Mouse (Mus musculus) stomach, embryonic 14.5 days (tissue): ENCODE data around the gene Nampt. TPM values are rescaled to one million over a fixed set of nuclear protein-coding genes. Genes with fewer than 3 reads are reported as not detected.

Experiments used
- ATAC-seq: fragments of 200-750 bp; cut with Nextera tagmentation; 2 replicates; pipeline ENCODE4 v1.8.0; 2017; ENCODE audit warnings: low read depth, moderate TSS enrichment; ENCODE audit not compliant: insufficient number of reproducible peaks, insufficient read depth, low FRiP score
- H3K27ac ChIP-seq: fragments of 300-500 bp; sonication (generic); 2 replicates; pipeline ENCODE4 v1.5.1; 2014; ENCODE audit warnings: mild to moderate bottlenecking, low read length, moderate library complexity, mixed read lengths
- H3K27me3 ChIP-seq: fragments of 300-500 bp; sonication (generic); 2 replicates; pipeline ENCODE4 v1.6.1; 2014; ENCODE audit warnings: low read length, control low read depth, mixed read lengths; ENCODE audit not compliant: control insufficient read depth, insufficient read depth
- H3K36me3 ChIP-seq: fragments of 300-500 bp; sonication (generic); 2 replicates; pipeline ENCODE4 v1.6.1; 2014; ENCODE audit warnings: mild to moderate bottlenecking, control low read depth, low read length, moderate library complexity, mixed read lengths; ENCODE audit not compliant: control insufficient read depth, insufficient read depth
- H3K4me1 ChIP-seq: fragments of 300-500 bp; sonication (generic); 2 replicates; pipeline ENCODE4 v1.6.1; 2014; ENCODE audit warnings: low read length, control low read depth, mixed read lengths; ENCODE audit not compliant: control insufficient read depth, insufficient read depth
- H3K4me2 ChIP-seq: fragments of 300-500 bp; sonication (generic); replicated peaks from 2 replicates; pipeline ENCODE4 v1.6.1; 2014; ENCODE audit warnings: low read depth, low read length, control low read depth
- H3K4me3 ChIP-seq: fragments of 300-500 bp; sonication (generic); 2 replicates; pipeline ENCODE4 v1.5.1; 2014; ENCODE audit warnings: low read depth, low read length, control low read depth
- H3K9ac ChIP-seq: fragments of 300-500 bp; sonication (generic); replicated peaks from 2 replicates; pipeline ENCODE4 v1.6.1; 2014; ENCODE audit warnings: low read depth, mild to moderate bottlenecking, control low read depth, low read length, moderate library complexity, mixed read lengths
- H3K9me3 ChIP-seq: fragments of 300-500 bp; sonication (generic); 2 replicates; pipeline ENCODE4 v1.6.1; 2016; ENCODE audit warnings: low read depth, low read length, control low read depth; ENCODE audit not compliant: control insufficient read depth
- WGBS: fragments of 180-500 bp; shearing (Covaris S2); extraction: QIAGEN DNeasy Blood & Tissue Kit; methylation state at CpG from one replicate; pipeline ENCODE4 v1.1.7; 2014; 5-methylcytosine and 5-hydroxymethylcytosine counted together
- polyA plus RNA-seq: library from polyadenylated mRNA; unstranded; fragments of >200 nt; fragmentation: Nextera tagmentation; extraction: Ambion mirVana; gene quantifications from 2 replicates; pipeline ENCODE4 v1.2.1, GENCODE M21; 2014

Gene Nampt
- polyA plus RNA-seq, 1 experiment from 2014 or later = 27.2 TPM

DNA sequence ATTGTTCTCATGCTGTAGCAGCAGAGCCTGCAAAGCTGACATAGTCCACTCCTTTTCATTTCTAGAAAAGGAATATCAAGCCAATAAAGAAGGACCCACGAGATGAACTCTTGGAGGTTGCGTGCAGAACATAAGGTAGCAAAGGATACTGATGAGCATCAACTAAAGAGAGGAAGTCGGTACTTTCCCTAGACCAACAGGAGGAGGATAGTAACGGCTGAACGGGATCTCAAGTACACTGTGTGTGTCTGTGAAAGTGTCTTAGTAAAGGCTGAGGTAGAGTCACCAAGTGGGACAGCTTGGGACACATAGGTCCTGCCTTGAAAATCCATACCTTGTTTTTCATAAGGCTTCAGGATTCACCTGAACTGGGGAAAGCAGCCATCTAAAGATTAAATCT, 34.4 kb downstream of the Nampt start:
- H3K4me3 ChIP-seq = no peak overlapping the region
- H3K4me1 ChIP-seq = no peaks in the 10 kb centered on the region
- no peaks in the 10 kb centered on the region for H3K9me3 ChIP-seq
- no peak overlapping the region for H3K9ac ChIP-seq
- H3K27ac ChIP-seq = no peak overlapping the region
- WGBS = 91% methylated on average over 5 of the region's 5 CpGs
- H3K4me2 ChIP-seq = no peak overlapping the region
- H3K36me3 ChIP-seq = peaks cover 3% of the 10 kb centered on the region
- ATAC-seq = no peak
- H3K27me3 ChIP-seq = no peaks in the 10 kb centered on the region

DNA sequence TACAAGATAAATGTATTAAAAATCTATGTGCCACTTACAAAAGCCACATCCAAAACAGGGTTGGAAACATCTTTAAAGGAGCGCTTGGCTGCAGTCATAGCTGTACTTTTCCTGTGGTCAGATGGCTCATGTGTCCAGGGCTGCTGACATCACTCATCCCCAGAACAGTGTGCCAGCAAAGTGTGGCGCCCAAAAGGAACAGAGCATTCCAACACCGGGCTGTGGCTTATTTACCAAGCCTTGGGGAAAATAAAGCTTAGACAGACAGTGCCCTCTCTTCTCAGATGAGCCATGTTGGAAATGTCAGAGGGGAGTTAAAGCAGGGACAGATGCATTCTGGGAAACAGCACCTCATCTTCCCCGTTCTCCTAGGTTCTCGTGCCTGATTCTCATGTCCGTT, 35.5 kb downstream of the Nampt start:
- WGBS = 82% methylated on average over 6 of the region's 6 CpGs
- H3K36me3 ChIP-seq = peaks cover 2% of the 10 kb centered on the region
- no peak overlapping the region for H3K27ac ChIP-seq
- H3K4me3 ChIP-seq = no peak overlapping the region
- no peaks in the 10 kb centered on the region for H3K27me3 ChIP-seq
- ATAC-seq = no peak
- no peak overlapping the region for H3K9ac ChIP-seq
- no peaks in the 10 kb centered on the region for H3K4me1 ChIP-seq
- H3K9me3 ChIP-seq = no peaks in the 10 kb centered on the region
- no peak overlapping the region for H3K4me2 ChIP-seq

DNA sequence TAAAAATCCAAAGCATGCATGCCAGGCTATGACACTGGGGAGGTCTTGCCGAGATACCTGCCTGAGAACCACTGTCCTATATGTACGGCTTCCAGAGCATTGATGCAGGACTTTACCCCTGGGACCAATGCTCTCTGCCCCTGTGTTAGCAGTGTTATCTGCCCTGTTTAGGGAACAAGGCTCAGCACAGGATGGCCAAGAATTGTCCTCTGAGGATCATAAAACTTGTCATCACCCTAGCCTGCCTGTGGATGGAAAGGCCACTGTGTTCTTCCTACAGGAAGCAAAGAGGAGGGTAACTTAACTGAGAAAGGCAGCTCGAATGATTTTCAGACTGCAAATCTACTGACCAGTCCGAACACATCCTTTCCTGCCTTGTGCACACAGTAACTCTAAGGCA, 36.1 kb downstream of the Nampt start:
- WGBS = 84% methylated on average over 4 of the region's 4 CpGs
- no peaks in the 10 kb centered on the region for H3K9me3 ChIP-seq
- H3K4me2 ChIP-seq = no peak overlapping the region
- no peak overlapping the region for H3K4me3 ChIP-seq
- no peaks in the 10 kb centered on the region; the same call in none of the 2 replicates for H3K36me3 ChIP-seq
- H3K9ac ChIP-seq = no peak overlapping the region
- H3K27me3 ChIP-seq = no peaks in the 10 kb centered on the region
- H3K4me1 ChIP-seq = no peaks in the 10 kb centered on the region
- no peak for ATAC-seq
- H3K27ac ChIP-seq = no peak overlapping the region

DNA sequence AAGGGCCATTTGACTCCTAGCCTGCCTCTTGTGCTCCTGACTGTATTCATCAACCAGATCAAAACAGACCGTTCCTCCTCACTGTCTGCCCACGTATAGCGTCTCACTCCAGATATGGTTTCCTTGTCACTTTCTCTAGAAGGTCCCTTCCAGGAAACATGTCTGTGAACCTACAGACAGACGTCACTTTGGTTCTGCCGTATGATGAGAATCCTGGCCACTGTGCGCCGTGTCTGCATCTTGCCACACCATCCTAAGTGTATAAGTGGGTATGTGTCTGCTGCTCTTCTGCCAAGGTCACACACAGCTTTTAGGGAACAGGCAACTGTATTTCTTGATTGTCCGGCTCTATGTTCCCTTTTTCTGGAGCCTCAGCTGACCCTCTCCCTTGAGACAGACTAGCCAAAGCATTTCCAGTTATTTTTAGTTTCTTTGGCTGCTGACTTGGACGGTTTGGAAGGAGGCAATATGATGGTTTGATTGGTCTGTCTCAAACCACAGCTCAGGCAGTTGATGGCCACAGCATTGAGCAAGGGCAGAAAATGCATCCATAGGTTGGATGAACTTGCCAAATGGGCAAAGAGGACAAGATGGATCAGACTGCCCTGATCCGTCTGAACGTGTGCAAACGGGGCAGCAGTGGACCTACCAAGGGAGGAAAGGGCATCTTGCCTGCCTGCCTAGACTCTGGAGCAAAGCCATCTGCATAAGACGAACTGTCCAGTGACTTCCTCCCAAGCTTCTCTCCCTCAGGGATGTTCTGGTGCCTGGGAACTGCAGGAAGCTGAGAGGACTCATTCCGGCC, 37.6 kb downstream of the Nampt start:
- no peaks in the 10 kb centered on the region for H3K27me3 ChIP-seq
- no peaks in the 10 kb centered on the region for H3K4me1 ChIP-seq
- no peaks in the 10 kb centered on the region; the same call in 1 of the 2 replicates for H3K36me3 ChIP-seq
- H3K4me3 ChIP-seq = no peak overlapping the region
- ATAC-seq = no peak
- WGBS = 85% methylated on average over 14 of the region's 14 CpGs
- no peak overlapping the region for H3K4me2 ChIP-seq
- no peaks in the 10 kb centered on the region for H3K9me3 ChIP-seq
- H3K9ac ChIP-seq = no peak overlapping the region
- no peak overlapping the region; the same call in 1 of the 2 replicates for H3K27ac ChIP-seq

DNA sequence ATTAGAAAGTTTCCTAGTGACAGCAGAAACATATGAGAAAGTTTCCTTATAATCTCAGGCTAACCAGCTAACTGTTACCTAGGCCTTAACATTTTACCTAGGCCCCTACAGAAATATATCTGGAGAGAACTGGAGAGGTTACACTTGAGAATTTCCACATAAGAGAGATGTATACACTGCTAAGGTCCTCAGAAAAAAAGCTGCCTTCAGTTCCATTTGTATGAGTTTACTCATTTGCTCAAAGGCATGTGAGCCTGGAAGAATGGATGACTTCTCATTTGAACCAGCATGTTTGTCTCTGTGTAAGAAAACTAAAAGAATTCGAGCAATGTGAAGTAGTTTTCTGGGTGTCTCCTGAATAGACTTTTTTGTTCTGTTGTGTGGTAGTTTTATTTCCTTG, 39.1 kb downstream of the Nampt start:
- ATAC-seq = no peak

DNA sequence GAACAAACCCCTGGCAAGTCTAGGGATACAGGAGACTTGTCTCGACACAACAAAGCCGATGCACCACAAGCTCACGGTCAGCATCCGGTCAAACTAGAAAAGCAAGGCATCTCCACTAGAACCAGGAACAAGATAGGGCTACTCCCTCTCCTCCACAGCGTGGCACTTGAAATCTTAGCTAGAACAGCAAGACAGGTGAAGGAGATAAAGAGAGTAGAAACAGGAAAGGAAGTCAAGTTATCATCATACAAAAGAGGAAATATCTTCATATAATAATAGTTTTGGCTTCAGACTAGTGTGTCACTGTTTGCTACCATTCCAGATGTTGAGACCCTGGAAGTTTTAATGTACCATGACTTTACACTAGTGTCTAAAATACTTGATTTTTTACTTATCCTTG, 41.5 kb downstream of the Nampt start:
- no peak for ATAC-seq

More for the DNA sequence above, 39.1 kb downstream of the Nampt start:
- no peaks in the 10 kb centered on the region for H3K4me1 ChIP-seq
- 56% methylated on average over 1 of the region's 1 CpGs for WGBS
- no peak overlapping the region for H3K4me2 ChIP-seq
- no peaks in the 10 kb centered on the region; the same call in 1 of the 2 replicates for H3K36me3 ChIP-seq
- no peak overlapping the region for H3K9ac ChIP-seq
- H3K27ac ChIP-seq = no peak overlapping the region
- H3K4me3 ChIP-seq = no peak overlapping the region
- H3K27me3 ChIP-seq = no peaks in the 10 kb centered on the region
- H3K9me3 ChIP-seq = no peaks in the 10 kb centered on the region

DNA sequence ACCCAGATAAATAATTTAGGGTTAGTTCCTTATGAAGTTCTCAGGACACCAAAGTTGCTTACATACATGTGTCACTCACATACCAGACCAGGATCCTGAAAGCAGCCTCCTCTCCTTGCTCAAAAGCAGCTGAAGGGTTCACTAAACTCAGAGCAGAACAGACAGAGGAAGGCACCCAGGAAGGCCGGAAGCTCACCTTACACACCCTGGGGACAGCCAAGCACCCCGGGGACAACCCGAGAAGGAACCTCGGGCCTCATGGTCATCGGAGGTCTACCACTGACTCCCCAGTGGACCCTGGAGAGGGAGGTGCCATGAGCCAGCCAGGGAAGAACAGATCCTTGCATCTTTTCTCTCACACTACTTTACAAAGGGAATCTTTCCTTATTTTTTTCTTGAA, 51.5 kb downstream of the Nampt start:
- no peak overlapping the region for H3K27ac ChIP-seq
- no peaks in the 10 kb centered on the region for H3K9me3 ChIP-seq
- no peak overlapping the region for H3K4me3 ChIP-seq
- ATAC-seq = no peak
- H3K27me3 ChIP-seq = no peaks in the 10 kb centered on the region
- H3K4me2 ChIP-seq = no peak overlapping the region
- no peaks in the 10 kb centered on the region for H3K4me1 ChIP-seq
- no peak overlapping the region for H3K9ac ChIP-seq
- 85% methylated on average over 5 of the region's 5 CpGs for whole genome bisulfite sequencing
- no peaks in the 10 kb centered on the region for H3K36me3 ChIP-seq

More for the DNA sequence above, 41.5 kb downstream of the Nampt start:
- no peaks in the 10 kb centered on the region for H3K4me1 ChIP-seq
- H3K9me3 ChIP-seq = no peaks in the 10 kb centered on the region
- no peaks in the 10 kb centered on the region for H3K36me3 ChIP-seq
- H3K27me3 ChIP-seq = no peaks in the 10 kb centered on the region
- H3K9ac ChIP-seq = no peak overlapping the region
- H3K4me3 ChIP-seq = no peak overlapping the region
- WGBS = 89% methylated on average over 5 of the region's 5 CpGs
- no peak overlapping the region for H3K27ac ChIP-seq
- no peak overlapping the region for H3K4me2 ChIP-seq

DNA sequence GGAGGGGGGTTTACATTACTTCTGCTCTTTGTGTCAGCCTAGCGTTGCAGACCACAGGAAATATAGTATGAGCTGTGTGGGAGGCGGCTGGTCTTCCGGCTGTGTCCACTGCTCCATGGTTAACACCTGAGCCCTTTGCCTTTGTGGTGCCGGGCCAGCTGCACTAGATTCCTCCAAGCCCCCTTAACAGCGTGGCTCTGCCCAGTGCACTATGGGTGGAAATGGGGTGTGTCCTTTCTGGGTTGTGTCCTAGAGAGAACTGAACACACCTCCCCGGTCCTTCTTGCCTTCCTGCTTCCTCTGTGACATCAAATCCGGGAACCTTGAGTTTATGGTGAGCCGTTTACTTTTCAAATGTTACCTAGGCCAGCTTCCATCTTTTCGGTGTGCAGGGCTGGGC, 58.2 kb downstream of the Nampt start:
- no peak overlapping the region for H3K4me3 ChIP-seq
- no peak overlapping the region for H3K27ac ChIP-seq
- no peaks in the 10 kb centered on the region for H3K27me3 ChIP-seq
- 80% methylated on average over 9 of the region's 9 CpGs for WGBS
- no peaks in the 10 kb centered on the region for H3K4me1 ChIP-seq
- no peaks in the 10 kb centered on the region for H3K36me3 ChIP-seq
- no peak overlapping the region for H3K9ac ChIP-seq
- no peak overlapping the region for H3K4me2 ChIP-seq
- ATAC-seq = no peak
- H3K9me3 ChIP-seq = no peaks in the 10 kb centered on the region
